Mouse (Mus musculus): ENCODE results near the gene Cnksr1.

Gene Cnksr1

GRCm38 (mm10) chr4:134252131-134252910, 14.1 kb upstream of the Cnksr1 start:
- no peak for DNase-seq

GRCm38 (mm10) chr4:134251241-134252130, 13.3 kb upstream of the Cnksr1 start:
- peak; percentile 55 for DNase-seq

GRCm38 (mm10) chr4:134250930-134251240, 12.7 kb upstream of the Cnksr1 start:
- no peak for DNase-seq

GRCm38 (mm10) chr4:134250116-134250929, 12.1 kb upstream of the Cnksr1 start:
- DNase-seq: no peak

DNA sequence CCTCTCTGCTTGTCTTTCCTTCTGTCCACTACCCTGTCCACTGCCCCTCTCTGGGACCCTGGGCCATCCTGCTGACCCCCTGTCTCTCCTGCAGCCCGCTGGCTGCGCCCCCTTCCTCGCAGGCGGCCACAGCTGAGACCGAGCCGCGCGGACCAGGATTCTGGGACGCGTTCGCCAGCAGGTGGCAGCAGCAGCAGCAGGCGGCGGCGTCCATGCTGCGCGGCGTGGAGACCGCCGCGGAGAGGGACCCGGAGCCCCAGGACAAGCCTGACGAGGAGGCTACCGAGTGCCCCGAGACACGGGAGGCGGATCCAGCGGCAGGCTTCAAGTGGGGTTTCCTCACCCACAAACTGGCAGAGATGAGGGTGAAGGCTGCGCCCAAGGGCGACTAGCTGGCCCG, 11.5 kb upstream of the Cnksr1 start:
- peak; percentile 73 for DNase-seq

DNA sequence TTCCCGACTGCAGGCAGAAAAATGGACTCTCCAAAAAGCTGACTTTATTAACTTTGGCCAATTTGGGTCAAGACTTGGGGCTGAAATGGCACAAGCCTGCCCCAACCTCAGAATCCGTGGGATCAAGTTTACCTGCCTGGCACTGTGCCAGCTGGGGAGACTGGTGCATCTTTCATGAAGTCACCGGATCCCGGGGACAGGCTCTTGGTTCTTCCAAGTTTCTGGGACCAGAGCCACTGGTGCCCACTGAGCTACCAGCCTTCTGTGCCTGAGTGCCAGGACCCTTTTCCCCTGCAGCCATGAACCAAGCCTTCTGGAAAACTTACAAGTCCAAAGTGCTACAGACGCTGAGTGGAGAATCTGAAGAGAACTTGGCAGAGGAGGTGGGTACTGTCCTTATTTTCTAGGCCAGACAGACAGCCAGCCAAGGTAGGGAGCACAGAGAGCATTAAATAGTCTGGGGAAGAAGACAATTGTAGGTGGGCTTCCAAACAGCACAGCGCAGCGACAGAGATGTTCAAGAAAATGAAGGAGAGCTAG, 8.6 kb upstream of the Cnksr1 start, which contains the start of gene Gm30191:
Gm30191 (plus strand) TSS at position 217 of the 540 bp plus-strand sequence.
- DNase-seq: no peak

DNA sequence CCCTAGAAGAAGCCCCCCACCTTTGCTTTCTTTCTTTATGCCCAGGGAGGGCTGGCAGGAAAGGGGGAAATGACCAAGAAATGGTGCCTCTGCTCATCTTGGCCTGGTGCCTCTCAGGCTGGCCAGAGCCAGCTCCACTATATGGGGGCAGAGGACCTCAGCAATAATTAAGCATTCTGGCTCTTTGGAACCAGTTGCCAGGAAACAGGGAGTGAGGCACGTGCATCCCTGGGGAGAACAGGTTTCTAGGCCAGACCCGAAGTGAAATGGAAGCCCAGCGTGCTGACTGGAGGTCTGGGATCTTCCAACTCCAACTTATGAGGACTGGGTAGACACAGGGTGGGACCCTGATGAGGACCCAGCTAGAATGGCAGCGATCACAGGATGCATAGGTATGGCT, 8.1 kb upstream of the Cnksr1 start:
- no peak for DNase-seq

- DNase-seq: peak; percentile 94
Measured at GRCm38 (mm10) chr4:134245148-134245843, 7.1 kb upstream of the Cnksr1 start, which contains the start of gene Zfp593. Gene Zfp593 (minus strand): TSS chr4:134245592.

- no peak for DNase-seq
Measured at GRCm38 (mm10) chr4:134243516-134244250, 5.5 kb upstream of the Cnksr1 start, which contains the start of gene E130218I03Rik. Gene E130218I03Rik (plus strand): TSS chr4:134243662.

GRCm38 (mm10) chr4:134238686-134239085, 487 bp upstream of the Cnksr1 start:
- no peak for DNase-seq

GRCm38 (mm10) chr4:134237582-134238278, 469 bp downstream of the Cnksr1 start:
- DNase-seq: no peak

DNA sequence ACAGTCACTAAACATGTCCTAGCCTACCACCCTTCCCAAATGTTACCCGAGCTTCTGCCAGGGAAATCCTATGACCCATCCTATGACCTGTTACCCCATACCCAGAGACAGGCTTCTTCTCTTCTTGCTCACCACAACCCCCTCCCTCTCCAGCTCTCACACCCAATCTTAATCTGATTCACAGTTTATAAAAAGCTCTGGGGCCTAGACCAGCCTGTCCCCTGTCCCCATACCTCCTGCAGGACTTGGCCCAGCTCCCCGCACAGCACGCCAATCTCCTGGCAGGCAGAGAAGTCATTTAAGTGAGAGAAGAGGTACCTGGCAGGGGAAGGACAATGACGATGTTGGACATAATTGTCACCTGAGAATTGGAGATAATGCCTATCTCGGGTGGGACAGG, 3.3 kb downstream of the Cnksr1 start:
- DNase-seq: no peak

DNA sequence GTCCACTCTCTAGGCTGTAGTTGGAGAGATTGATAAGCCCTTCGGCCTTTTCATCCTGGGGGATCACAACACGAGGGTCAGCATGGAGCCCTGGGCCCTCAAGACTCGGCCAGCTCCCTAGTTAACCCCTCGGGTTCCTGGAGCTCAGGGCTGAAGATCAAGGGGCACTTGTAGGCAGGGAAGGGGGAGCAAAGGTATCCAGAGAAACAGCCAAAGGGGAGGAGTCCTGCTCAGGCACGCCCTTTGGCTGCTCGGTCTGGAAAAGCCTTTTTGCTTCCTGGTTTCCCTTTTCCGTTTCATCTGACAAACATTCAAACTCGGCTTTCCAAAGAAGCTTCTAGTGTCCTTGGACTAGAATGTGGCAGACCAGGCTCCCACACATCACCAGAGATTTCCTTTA, 7.8 kb downstream of the Cnksr1 start:
- no peak for DNase-seq

DNA sequence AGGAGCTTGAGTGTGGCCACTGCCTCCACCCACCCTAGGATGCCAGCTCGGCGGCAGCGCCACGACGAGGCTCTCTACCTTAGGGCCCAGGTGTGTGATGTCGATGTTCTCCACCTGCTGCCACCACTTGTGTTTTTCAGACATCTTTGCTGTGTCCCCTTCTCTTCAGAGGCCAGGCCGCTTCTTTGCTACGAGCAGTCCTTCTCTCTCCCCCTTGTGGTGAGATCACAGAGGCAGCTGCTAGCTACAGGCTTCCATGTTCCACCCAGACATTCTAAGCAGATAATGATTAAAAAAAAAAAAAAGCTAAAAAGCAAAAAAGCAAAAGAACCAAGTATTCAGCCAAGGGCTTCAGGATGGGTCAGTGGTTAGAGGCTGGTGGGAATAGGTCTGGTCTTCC, 11.0 kb downstream of the Cnksr1 start, which contains the start of gene Catsper4:
Catsper4 (minus strand) TSS at position 190 of the 400 bp plus-strand sequence.
- DNase-seq: no peak

DNA sequence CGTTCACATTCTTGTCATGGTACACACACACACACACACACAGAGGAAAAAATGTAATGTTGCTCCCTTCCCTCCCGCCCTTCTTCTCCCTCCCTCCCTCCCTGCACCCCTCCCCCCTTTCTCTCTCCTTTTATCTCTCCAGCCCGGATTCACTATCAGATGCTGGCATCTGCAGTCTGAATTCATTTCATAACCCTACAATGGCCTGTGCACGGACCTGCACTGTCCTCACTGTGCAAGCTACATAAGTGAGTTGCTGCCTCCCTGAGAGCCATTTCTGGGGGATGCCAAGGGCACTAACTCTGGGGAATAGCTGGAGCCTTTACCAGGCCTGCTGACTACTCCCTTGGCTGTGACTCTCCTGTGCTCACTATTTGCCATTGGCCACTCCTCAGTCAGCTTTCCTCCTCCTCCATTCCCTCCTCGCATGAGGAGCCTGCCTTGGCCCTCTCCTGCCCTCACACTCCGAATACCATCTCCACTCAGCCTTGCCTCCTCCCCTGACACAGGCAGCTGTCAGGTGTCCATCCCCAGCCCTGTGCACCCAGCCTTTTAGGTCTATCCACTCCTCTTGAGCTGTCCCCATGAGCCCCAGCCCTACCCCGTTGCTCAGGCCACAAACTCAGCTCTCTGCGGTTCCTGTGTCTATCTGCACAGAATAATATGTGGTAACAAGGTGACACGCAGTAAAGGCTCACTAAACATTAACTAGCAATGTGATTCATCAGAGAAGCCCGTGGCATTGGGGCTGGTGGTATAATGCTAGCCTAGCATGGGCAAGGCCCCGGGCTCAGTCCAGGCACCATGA, 15.2 kb downstream of the Cnksr1 start:
- DNase-seq: no peak

- no peak for DNase-seq
Measured at GRCm38 (mm10) chr4:134206488-134207053, 31.6 kb downstream of the Cnksr1 start.

DNA sequence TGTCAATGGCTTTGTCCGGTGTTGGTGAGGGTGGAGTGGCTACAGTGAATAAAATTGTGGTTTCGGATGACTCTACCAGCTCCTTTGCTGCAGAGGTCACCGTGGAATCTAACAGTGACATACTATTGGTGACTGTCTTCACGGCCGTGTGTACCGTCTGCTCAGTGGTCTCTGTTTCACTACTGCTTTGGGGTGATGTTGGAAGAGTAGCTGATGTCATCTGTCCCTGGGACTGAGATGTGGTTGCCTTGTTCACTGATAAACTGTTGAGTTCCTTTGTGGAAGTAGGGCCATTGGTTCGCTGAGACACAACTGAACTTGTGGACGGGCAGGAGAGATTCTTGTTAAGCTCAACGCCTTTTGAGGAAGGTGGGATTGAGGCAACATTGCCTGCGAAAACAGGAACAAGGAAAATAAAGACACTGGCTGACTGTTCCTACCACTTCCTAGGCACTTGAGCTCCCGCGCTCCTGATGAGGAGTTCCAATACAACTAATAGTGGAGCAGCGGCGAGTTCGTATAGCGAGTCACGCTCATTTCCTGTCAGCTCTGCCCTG, 34.8 kb downstream of the Cnksr1 start:
- no peak for DNase-seq

DNA sequence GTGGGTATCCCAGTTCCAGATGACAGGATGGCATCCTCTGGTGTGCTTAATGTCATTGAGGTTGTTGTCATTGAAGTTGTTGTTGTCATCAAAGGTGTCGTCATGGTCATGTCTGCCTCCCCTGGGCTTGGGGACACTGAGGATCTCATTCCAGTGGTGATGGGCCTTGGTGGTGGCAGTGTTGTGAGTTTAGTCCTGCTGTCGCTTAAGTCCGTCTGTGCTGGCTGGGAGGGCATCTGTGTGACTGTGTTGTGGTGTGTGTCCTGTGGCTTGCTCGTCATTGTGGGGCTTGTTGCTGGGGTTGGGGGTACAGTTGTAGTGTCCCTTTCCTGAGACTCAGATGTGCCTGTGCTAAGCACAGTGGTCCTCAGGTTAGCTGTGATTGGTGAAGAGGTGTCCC, 35.3 kb downstream of the Cnksr1 start, which contains the start of gene Gm7534:
Gm7534 (minus strand) TSS at position 101 of the 400 bp plus-strand sequence.
- DNase-seq: no peak

GRCm38 (mm10) chr4:134199371-134199770, 38.8 kb downstream of the Cnksr1 start:
- no peak for DNase-seq
